Mouse (Mus musculus): ENCODE data around the gene March9. TPM values are rescaled to one million over a fixed set of nuclear protein-coding genes. Genes with fewer than 3 reads are reported as not detected.

March9 gene
- polyA plus RNA-seq (2015; fragmentation: Illumina TruSeq; extraction: RNeasy Lipid Tissue Mini Kit (QIAGEN cat#74804); ENCODE audit: insufficient read depth, low read depth, low replicate concordance), result 2.3 TPM

DNA sequence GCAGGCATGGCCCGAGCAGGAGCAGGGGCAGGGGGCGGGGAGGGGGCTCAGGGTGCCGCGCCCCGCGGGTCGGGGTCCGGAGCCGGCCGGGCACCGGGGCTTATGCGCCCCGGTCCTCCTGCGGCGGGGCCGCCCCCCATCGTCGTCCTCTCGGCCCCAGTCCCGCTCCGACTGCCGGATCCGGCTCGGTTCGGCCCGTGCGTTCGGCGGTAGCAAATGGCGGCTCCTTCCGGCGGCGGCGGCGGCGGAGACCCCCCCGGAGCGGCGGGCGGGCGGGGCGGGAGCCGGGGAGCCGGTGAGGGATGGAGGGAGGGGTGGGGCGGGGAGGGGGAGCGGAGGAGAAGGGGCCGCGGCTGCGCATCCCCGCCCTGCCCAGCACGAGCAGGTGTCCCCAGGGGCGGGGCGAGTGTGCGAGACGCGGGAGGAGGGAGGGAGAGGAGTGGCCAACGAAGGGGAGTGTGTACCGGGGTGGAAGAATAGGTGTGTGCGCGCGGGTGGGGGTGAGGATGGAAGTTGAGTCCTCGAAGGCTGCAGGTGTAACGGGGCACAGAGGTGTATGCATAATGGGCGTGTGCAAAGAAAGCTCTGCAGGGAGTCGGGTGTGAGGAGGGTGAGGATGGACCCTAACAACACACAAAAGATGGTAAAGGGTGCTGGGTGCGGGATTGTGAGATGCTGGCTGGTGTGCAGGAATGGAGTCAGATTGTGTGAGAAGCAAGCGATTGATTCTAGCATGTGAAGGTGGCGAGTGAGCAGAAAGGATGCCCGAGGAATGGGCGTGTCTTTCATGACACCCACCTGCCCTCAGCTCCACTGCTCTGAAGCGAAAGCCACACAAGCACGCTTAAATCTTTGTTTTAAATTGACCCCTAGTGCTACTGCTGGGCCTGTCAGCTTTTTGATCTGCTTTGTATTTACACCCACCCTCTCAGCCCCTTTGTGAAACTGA is at the start of gene March9:
March9 (minus strand) TSS at position 217 of the 949 bp plus-strand sequence.

GRCm38 (mm10) chr10:127075080-127075479 is 15.1 kb upstream of the March9 start, which contains the start of gene Agap2:
Gene Agap2, plus strand, starts transcription at chr10:127075284.

DNA sequence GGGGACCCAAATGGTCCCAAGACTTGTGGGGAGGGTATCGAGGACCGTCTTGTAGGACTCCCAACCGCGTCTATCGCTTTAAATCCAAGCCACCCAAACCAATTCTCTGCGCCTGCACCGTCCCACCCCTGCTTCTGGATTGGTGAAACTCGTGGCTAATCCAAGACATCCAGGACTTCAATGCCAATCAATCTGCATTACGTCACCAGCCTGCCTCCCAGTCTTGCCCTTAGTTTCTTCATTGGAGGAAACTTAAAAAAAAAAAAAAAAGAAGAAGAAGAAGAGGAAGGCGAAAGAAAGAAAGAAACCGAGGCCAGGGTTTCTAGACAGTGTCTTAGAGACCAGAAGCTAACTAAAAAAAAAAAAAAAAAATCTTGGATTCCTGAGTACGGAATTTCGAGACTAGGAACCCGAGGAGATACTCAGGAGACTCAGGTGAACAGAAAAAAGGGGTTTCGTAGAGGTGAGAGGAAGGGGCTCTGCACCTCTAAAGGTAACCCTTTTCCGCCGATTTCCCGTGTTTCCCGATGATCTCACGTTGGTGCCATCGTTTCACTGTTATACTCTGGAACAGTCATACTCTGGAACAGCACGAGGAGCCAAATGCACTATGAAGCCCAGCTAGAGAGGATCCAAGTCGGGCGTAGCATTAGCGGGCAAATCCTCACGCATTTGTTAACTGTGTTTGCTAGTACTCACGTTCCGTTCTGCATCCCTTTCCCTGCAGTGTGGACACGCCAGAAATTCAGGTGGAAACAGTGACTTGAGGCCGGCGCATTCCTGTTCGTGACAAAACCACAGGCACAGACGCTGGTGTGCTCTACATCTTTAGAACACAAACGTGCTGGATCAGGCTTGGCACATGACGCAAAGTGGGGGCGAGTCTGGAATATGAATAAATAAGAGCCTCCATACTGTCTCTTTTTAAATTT is 10.5 kb upstream of the March9 start, which contains the start of gene Tspan31:
Tspan31 (minus strand) TSS at position 75 of the 932 bp plus-strand sequence.

GRCm38 (mm10) chr10:127063239-127063872 is 3.4 kb upstream of the March9 start, which contains the start of gene Cdk4:
Gene Cdk4, plus strand, starts transcription at chr10:127063534.

GRCm38 (mm10) chr10:127047954-127048353 is 12.0 kb downstream of the March9 start, which contains the start of gene Cyp27b1:
Gene Cyp27b1, plus strand, starts transcription at chr10:127048250.

GRCm38 (mm10) chr10:127041274-127041766 is 18.7 kb downstream of the March9 start, which contains the start of the genes Mettl1 and Eef1akmt3:
Gene Mettl1, plus strand, starts transcription at chr10:127041414.
Gene Eef1akmt3, minus strand, starts transcription at chr10:127041513.

GRCm38 (mm10) chr10:127030336-127031296 is 29.4 kb downstream of the March9 start, which contains the start of gene Tsfm:
Gene Tsfm, minus strand, starts transcription at chr10:127030840.

Other genes starting within 250 kb of the March9 start
- gene Atp23, start 158.8 kb downstream of the March9 start, polyA plus RNA-seq (2015; fragmentation: Illumina TruSeq; extraction: RNeasy Lipid Tissue Mini Kit (QIAGEN cat#74804); ENCODE audit: insufficient read depth, low read depth, low replicate concordance), result 1.00 TPM
- 33.0 TPM for gene Ctdsp2, start 81.5 kb downstream of the March9 start, polyA plus RNA-seq (2015; fragmentation: Illumina TruSeq; extraction: RNeasy Lipid Tissue Mini Kit (QIAGEN cat#74804); ENCODE audit: insufficient read depth, low read depth, low replicate concordance)
- 0.79 TPM for gene Avil, start 59.5 kb downstream of the March9 start, polyA plus RNA-seq (2015; fragmentation: Illumina TruSeq; extraction: RNeasy Lipid Tissue Mini Kit (QIAGEN cat#74804); ENCODE audit: insufficient read depth, low read depth, low replicate concordance)
- 16.1 TPM for gene Tsfm, start 29.3 kb downstream of the March9 start, polyA plus RNA-seq (2015; fragmentation: Illumina TruSeq; extraction: RNeasy Lipid Tissue Mini Kit (QIAGEN cat#74804); ENCODE audit: insufficient read depth, low read depth, low replicate concordance)
- 22.3 TPM for gene Mettl1, start 18.8 kb downstream of the March9 start, polyA plus RNA-seq (2015; fragmentation: Illumina TruSeq; extraction: RNeasy Lipid Tissue Mini Kit (QIAGEN cat#74804); ENCODE audit: insufficient read depth, low read depth, low replicate concordance)
- 3.7 TPM for gene Eef1akmt3, start 18.7 kb downstream of the March9 start, polyA plus RNA-seq (2015; fragmentation: Illumina TruSeq; extraction: RNeasy Lipid Tissue Mini Kit (QIAGEN cat#74804); ENCODE audit: insufficient read depth, low read depth, low replicate concordance)
- gene Cyp27b1, start 11.9 kb downstream of the March9 start, polyA plus RNA-seq (2015; fragmentation: Illumina TruSeq; extraction: RNeasy Lipid Tissue Mini Kit (QIAGEN cat#74804); ENCODE audit: insufficient read depth, low read depth, low replicate concordance), result 0.44 TPM
- gene Cdk4, start 3.4 kb upstream of the March9 start, polyA plus RNA-seq (2015; fragmentation: Illumina TruSeq; extraction: RNeasy Lipid Tissue Mini Kit (QIAGEN cat#74804); ENCODE audit: insufficient read depth, low read depth, low replicate concordance), result 51.8 TPM
- gene Tspan31, start 10.1 kb upstream of the March9 start, polyA plus RNA-seq (2015; fragmentation: Illumina TruSeq; extraction: RNeasy Lipid Tissue Mini Kit (QIAGEN cat#74804); ENCODE audit: insufficient read depth, low read depth, low replicate concordance), result 26.9 TPM
- gene Agap2, start 15.1 kb upstream of the March9 start, polyA plus RNA-seq (2015; fragmentation: Illumina TruSeq; extraction: RNeasy Lipid Tissue Mini Kit (QIAGEN cat#74804); ENCODE audit: insufficient read depth, low read depth, low replicate concordance), result 0.92 TPM
- gene Os9, start 60.9 kb upstream of the March9 start, polyA plus RNA-seq (2015; fragmentation: Illumina TruSeq; extraction: RNeasy Lipid Tissue Mini Kit (QIAGEN cat#74804); ENCODE audit: insufficient read depth, low read depth, low replicate concordance), result 60.9 TPM
- gene B4galnt1, start 105.0 kb upstream of the March9 start, polyA plus RNA-seq (2015; fragmentation: Illumina TruSeq; extraction: RNeasy Lipid Tissue Mini Kit (QIAGEN cat#74804); ENCODE audit: insufficient read depth, low read depth, low replicate concordance), result 30.8 TPM
- 3.4 TPM for gene Slc26a10, start 120.5 kb upstream of the March9 start, polyA plus RNA-seq (2015; fragmentation: Illumina TruSeq; extraction: RNeasy Lipid Tissue Mini Kit (QIAGEN cat#74804); ENCODE audit: insufficient read depth, low read depth, low replicate concordance)
- gene Arhgef25, start 129.9 kb upstream of the March9 start, polyA plus RNA-seq (2015; fragmentation: Illumina TruSeq; extraction: RNeasy Lipid Tissue Mini Kit (QIAGEN cat#74804); ENCODE audit: insufficient read depth, low read depth, low replicate concordance), result 10.8 TPM
- gene Dtx3, start 135.5 kb upstream of the March9 start, polyA plus RNA-seq (2015; fragmentation: Illumina TruSeq; extraction: RNeasy Lipid Tissue Mini Kit (QIAGEN cat#74804); ENCODE audit: insufficient read depth, low read depth, low replicate concordance), result 29.3 TPM
- 8.2 TPM for gene Pip4k2c, start 151.4 kb upstream of the March9 start, polyA plus RNA-seq (2015; fragmentation: Illumina TruSeq; extraction: RNeasy Lipid Tissue Mini Kit (QIAGEN cat#74804); ENCODE audit: insufficient read depth, low read depth, low replicate concordance)
- 1.00 TPM for gene Kif5a, start 203.2 kb upstream of the March9 start, polyA plus RNA-seq (2015; fragmentation: Illumina TruSeq; extraction: RNeasy Lipid Tissue Mini Kit (QIAGEN cat#74804); ENCODE audit: insufficient read depth, low read depth, low replicate concordance)
- gene Dctn2, start 206.2 kb upstream of the March9 start, polyA plus RNA-seq (2015; fragmentation: Illumina TruSeq; extraction: RNeasy Lipid Tissue Mini Kit (QIAGEN cat#74804); ENCODE audit: insufficient read depth, low read depth, low replicate concordance), result 36.2 TPM
- 27.9 TPM for gene Mbd6, start 228.8 kb upstream of the March9 start, polyA plus RNA-seq (2015; fragmentation: Illumina TruSeq; extraction: RNeasy Lipid Tissue Mini Kit (QIAGEN cat#74804); ENCODE audit: insufficient read depth, low read depth, low replicate concordance)